Mouse (Mus musculus): Measurements from ENCODE around the gene Pax5. TPM values are rescaled to one million over a fixed set of nuclear protein-coding genes. Genes with fewer than 3 reads are reported as not detected.
A peak's percentile ranks its signal among the peaks of the same experiment; 100 is the strongest.

Pax5 gene
- polyA plus RNA-seq, 1 experiment from 2014 or later = not detected

- Histone ChIP-seq H3K27ac (replicated peaks; ENCODE audit: low read depth, low read length) (no peak overlapping the region), H3K36me3 (ENCODE audit: control insufficient read depth, insufficient read depth, low read length) (no peaks in the 10 kb centered on the region), H3K4me2 (ENCODE audit: low read depth, severe bottlenecking) (no peak overlapping the region), H3K4me3 (ENCODE audit: low read depth, low read length) (no peak overlapping the region), H3K4me1 (ENCODE audit: control insufficient read depth, insufficient read depth, low read length) (no peaks in the 10 kb centered on the region), H3K9ac (ENCODE audit: low read length) (no peak overlapping the region), H3K9me3 (ENCODE audit: control insufficient read depth, low read length) (no peaks in the 10 kb centered on the region), H3K27me3 (ENCODE audit: control insufficient read depth, insufficient read depth, low read length) (no peaks in the 10 kb centered on the region)
- DNase-seq (ENCODE audit: low spot score) = no peak
- no peak for ATAC-seq (ENCODE audit: insufficient number of reproducible peaks, low FRiP score, low TSS enrichment, low read depth)
- 39% methylated on average over 9 of the region's 9 CpGs for WGBS
Observed at GRCm38 (mm10) chr4:44673726-44674125, 36.6 kb downstream of the Pax5 start.

- no peaks in the 10 kb centered on the region for H3K27me3 ChIP-seq (ENCODE audit: control insufficient read depth, insufficient read depth, low read length)
- no peaks in the 10 kb centered on the region for H3K36me3 ChIP-seq (ENCODE audit: control insufficient read depth, insufficient read depth, low read length)
- H3K9me3 ChIP-seq (ENCODE audit: control insufficient read depth, low read length) = no peaks in the 10 kb centered on the region
- H3K4me1 ChIP-seq (ENCODE audit: control insufficient read depth, insufficient read depth, low read length) = no peaks in the 10 kb centered on the region
- no peak overlapping the region for H3K4me2 ChIP-seq (ENCODE audit: low read depth, severe bottlenecking)
- no peak overlapping the region for H3K27ac ChIP-seq (replicated peaks; ENCODE audit: low read depth, low read length)
- no peak for DNase-seq (ENCODE audit: low spot score)
- 60% methylated on average over 10 of the region's 10 CpGs for WGBS
- ATAC-seq (ENCODE audit: insufficient number of reproducible peaks, low FRiP score, low TSS enrichment, low read depth) = no peak
- H3K4me3 ChIP-seq (ENCODE audit: low read depth, low read length) = no peak overlapping the region
- H3K9ac ChIP-seq (ENCODE audit: low read length) = no peak overlapping the region
Observed at GRCm38 (mm10) chr4:44672216-44672937, 37.9 kb downstream of the Pax5 start.

- no peak for ATAC-seq (ENCODE audit: insufficient number of reproducible peaks, low FRiP score, low TSS enrichment, low read depth)
- no peak for DNase-seq (ENCODE audit: low spot score)
- WGBS = 89% methylated on average over 3 of the region's 3 CpGs
- no peak overlapping the region for H3K4me2 ChIP-seq (ENCODE audit: low read depth, severe bottlenecking)
- H3K27me3 ChIP-seq (ENCODE audit: control insufficient read depth, insufficient read depth, low read length) = 0 out of 2 replicates have a peak, but pooled peaks cover 4% of the 10 kb centered on the region
- no peak overlapping the region for H3K27ac ChIP-seq (replicated peaks; ENCODE audit: low read depth, low read length)
- H3K9me3 ChIP-seq (ENCODE audit: control insufficient read depth, low read length) = no peaks in the 10 kb centered on the region
- no peak overlapping the region for H3K4me3 ChIP-seq (ENCODE audit: low read depth, low read length)
- no peaks in the 10 kb centered on the region for H3K4me1 ChIP-seq (ENCODE audit: control insufficient read depth, insufficient read depth, low read length)
- no peaks in the 10 kb centered on the region for H3K36me3 ChIP-seq (ENCODE audit: control insufficient read depth, insufficient read depth, low read length)
- H3K9ac ChIP-seq (ENCODE audit: low read length) = no peak overlapping the region
Observed at GRCm38 (mm10) chr4:44671486-44671885, 38.8 kb downstream of the Pax5 start.

GRCm38 (mm10) chr4:44671035-44671434 lies 39.3 kb downstream of the Pax5 start:
- ATAC-seq (ENCODE audit: insufficient number of reproducible peaks, low FRiP score, low TSS enrichment, low read depth) = no peak
- Histone ChIP-seq H3K4me2 (ENCODE audit: low read depth, severe bottlenecking) (no peak overlapping the region), H3K4me1 (ENCODE audit: control insufficient read depth, insufficient read depth, low read length) (no peaks in the 10 kb centered on the region), H3K27me3 (ENCODE audit: control insufficient read depth, insufficient read depth, low read length) (peaks cover 6% of the 10 kb centered on the region), H3K36me3 (ENCODE audit: control insufficient read depth, insufficient read depth, low read length) (no peaks in the 10 kb centered on the region), H3K9ac (ENCODE audit: low read length) (no peak overlapping the region), H3K4me3 (ENCODE audit: low read depth, low read length) (no peak overlapping the region), H3K27ac (replicated peaks; ENCODE audit: low read depth, low read length) (no peak overlapping the region), H3K9me3 (ENCODE audit: control insufficient read depth, low read length) (no peaks in the 10 kb centered on the region)
- no peak for DNase-seq (ENCODE audit: low spot score)
- WGBS = 78% methylated on average over 2 of the region's 2 CpGs

GRCm38 (mm10) chr4:44670380-44670779 lies 39.9 kb downstream of the Pax5 start:
- ATAC-seq (ENCODE audit: insufficient number of reproducible peaks, low FRiP score, low TSS enrichment, low read depth) (no peak), DNase-seq (ENCODE audit: low spot score) (no peak)
- Histone ChIP-seq H3K27ac (replicated peaks; ENCODE audit: low read depth, low read length) (no peak overlapping the region), H3K4me1 (ENCODE audit: control insufficient read depth, insufficient read depth, low read length) (no peaks in the 10 kb centered on the region), H3K9ac (ENCODE audit: low read length) (no peak overlapping the region), H3K27me3 (ENCODE audit: control insufficient read depth, insufficient read depth, low read length) (peaks cover 9% of the 10 kb centered on the region), H3K36me3 (ENCODE audit: control insufficient read depth, insufficient read depth, low read length) (no peaks in the 10 kb centered on the region), H3K4me2 (ENCODE audit: low read depth, severe bottlenecking) (no peak overlapping the region), H3K9me3 (ENCODE audit: control insufficient read depth, low read length) (no peaks in the 10 kb centered on the region), H3K4me3 (ENCODE audit: low read depth, low read length) (no peak overlapping the region)
- 69% methylated on average over 4 of the region's 4 CpGs for WGBS

GRCm38 (mm10) chr4:44669485-44670181 lies 40.7 kb downstream of the Pax5 start:
- Histone ChIP-seq H3K9me3 (ENCODE audit: control insufficient read depth, low read length) (no peaks in the 10 kb centered on the region), H3K9ac (ENCODE audit: low read length) (no peak overlapping the region), H3K27ac (replicated peaks; ENCODE audit: low read depth, low read length) (no peak overlapping the region), H3K27me3 (ENCODE audit: control insufficient read depth, insufficient read depth, low read length) (peaks cover 17% of the 10 kb centered on the region), H3K4me2 (ENCODE audit: low read depth, severe bottlenecking) (no peak overlapping the region), H3K36me3 (ENCODE audit: control insufficient read depth, insufficient read depth, low read length) (no peaks in the 10 kb centered on the region), H3K4me3 (ENCODE audit: low read depth, low read length) (no peak overlapping the region), H3K4me1 (ENCODE audit: control insufficient read depth, insufficient read depth, low read length) (0 out of 2 replicates have a peak, but pooled peaks cover 2% of the 10 kb centered on the region)
- ATAC-seq (ENCODE audit: insufficient number of reproducible peaks, low FRiP score, low TSS enrichment, low read depth) (no peak), DNase-seq (ENCODE audit: low spot score) (peak; percentile 62)
- WGBS = 89% methylated on average over 7 of the region's 7 CpGs

GRCm38 (mm10) chr4:44668574-44668973 lies 41.7 kb downstream of the Pax5 start:
- H3K27me3 ChIP-seq (ENCODE audit: control insufficient read depth, insufficient read depth, low read length) = peaks cover 25% of the 10 kb centered on the region
- ATAC-seq (ENCODE audit: insufficient number of reproducible peaks, low FRiP score, low TSS enrichment, low read depth) = no peak
- 71% methylated on average over 6 of the region's 6 CpGs for WGBS
- DNase-seq (ENCODE audit: low spot score) = no peak
- H3K9me3 ChIP-seq (ENCODE audit: control insufficient read depth, low read length) = no peaks in the 10 kb centered on the region
- no peak overlapping the region for H3K4me3 ChIP-seq (ENCODE audit: low read depth, low read length)
- no peak overlapping the region for H3K27ac ChIP-seq (replicated peaks; ENCODE audit: low read depth, low read length)
- H3K36me3 ChIP-seq (ENCODE audit: control insufficient read depth, insufficient read depth, low read length) = no peaks in the 10 kb centered on the region
- H3K4me2 ChIP-seq (ENCODE audit: low read depth, severe bottlenecking) = no peak overlapping the region
- 0 out of 2 replicates have a peak, but pooled peaks cover 4% of the 10 kb centered on the region for H3K4me1 ChIP-seq (ENCODE audit: control insufficient read depth, insufficient read depth, low read length)
- no peak overlapping the region for H3K9ac ChIP-seq (ENCODE audit: low read length)

- ATAC-seq (ENCODE audit: insufficient number of reproducible peaks, low FRiP score, low TSS enrichment, low read depth) = no peak
- Histone ChIP-seq H3K27ac (replicated peaks; ENCODE audit: low read depth, low read length) (no peak overlapping the region), H3K27me3 (ENCODE audit: control insufficient read depth, insufficient read depth, low read length) (peaks cover 29% of the 10 kb centered on the region), H3K9ac (ENCODE audit: low read length) (no peak overlapping the region), H3K36me3 (ENCODE audit: control insufficient read depth, insufficient read depth, low read length) (no peaks in the 10 kb centered on the region), H3K4me3 (ENCODE audit: low read depth, low read length) (no peak overlapping the region), H3K4me2 (ENCODE audit: low read depth, severe bottlenecking) (no peak overlapping the region), H3K9me3 (ENCODE audit: control insufficient read depth, low read length) (no peaks in the 10 kb centered on the region), H3K4me1 (ENCODE audit: control insufficient read depth, insufficient read depth, low read length) (0 out of 2 replicates have a peak, but pooled peaks cover 4% of the 10 kb centered on the region)
- DNase-seq (ENCODE audit: low spot score) = no peak
- WGBS = 62% methylated on average over 3 of the region's 3 CpGs
Observed at GRCm38 (mm10) chr4:44668172-44668571, 42.1 kb downstream of the Pax5 start.

All from limb, embryonic 11.5 days (tissue).